Mouse (Mus musculus) limb, embryonic 12.5 days (tissue): ENCODE data around the gene Inpp4a. TPM values are rescaled to one million over a fixed set of nuclear protein-coding genes. Genes with fewer than 3 reads are reported as not detected.

Experiments used
- ATAC-seq: fragments of 200-750 bp; cut with Nextera tagmentation; 2 replicates; pipeline ENCODE4 v1.8.0; 2017; ENCODE audit warnings: low read depth, moderate TSS enrichment; ENCODE audit not compliant: insufficient number of reproducible peaks, insufficient read depth, low FRiP score, low TSS enrichment
- H3K27ac ChIP-seq: fragments of 300-500 bp; sonication (generic); 2 replicates; pipeline ENCODE4 v1.5.1; 2016; ENCODE audit warnings: mild to moderate bottlenecking, moderate library complexity
- H3K27me3 ChIP-seq: fragments of 300-500 bp; sonication (generic); 2 replicates; pipeline ENCODE4 v1.6.1; 2016; ENCODE audit warnings: mild to moderate bottlenecking, moderate library complexity
- H3K36me3 ChIP-seq: fragments of 300-500 bp; sonication (generic); 2 replicates; pipeline ENCODE4 v1.6.1; 2016; ENCODE audit warnings: mild to moderate bottlenecking, moderate library complexity
- H3K4me1 ChIP-seq: fragments of 300-500 bp; sonication (generic); replicated peaks from 2 replicates; pipeline ENCODE4 v1.6.1; 2016
- H3K4me2 ChIP-seq: fragments of 300-500 bp; sonication (generic); 2 replicates; pipeline ENCODE4 v1.6.1; 2016; ENCODE audit warnings: mild to moderate bottlenecking, moderate library complexity
- H3K4me3 ChIP-seq: fragments of 300-500 bp; sonication (generic); replicated peaks from 2 replicates; pipeline ENCODE4 v1.5.1; 2016; ENCODE audit warnings: mild to moderate bottlenecking
- H3K9ac ChIP-seq: fragments of 300-500 bp; sonication (generic); replicated peaks from 2 replicates; pipeline ENCODE4 v1.6.1; 2016; ENCODE audit warnings: mild to moderate bottlenecking, moderate library complexity
- H3K9me3 ChIP-seq: fragments of 300-500 bp; sonication (generic); 2 replicates; pipeline ENCODE4 v1.6.1; 2016; ENCODE audit warnings: mild to moderate bottlenecking, moderate library complexity
- WGBS: fragments of 180-500 bp; shearing (Covaris S2); methylation state at CpG from one replicate; pipeline ENCODE4 v1.1.7; 2016; 5-methylcytosine and 5-hydroxymethylcytosine counted together
- polyA plus RNA-seq: library from polyadenylated mRNA; unstranded; fragments of >200 nt; fragmentation: Nextera tagmentation; extraction: Ambion mirVana; gene quantifications from 2 replicates; pipeline ENCODE4 v1.2.1, GENCODE M21; 2016

The Inpp4a gene
- polyA plus RNA-seq, 1 experiment from 2014 or later = 18.6 TPM

DNA sequence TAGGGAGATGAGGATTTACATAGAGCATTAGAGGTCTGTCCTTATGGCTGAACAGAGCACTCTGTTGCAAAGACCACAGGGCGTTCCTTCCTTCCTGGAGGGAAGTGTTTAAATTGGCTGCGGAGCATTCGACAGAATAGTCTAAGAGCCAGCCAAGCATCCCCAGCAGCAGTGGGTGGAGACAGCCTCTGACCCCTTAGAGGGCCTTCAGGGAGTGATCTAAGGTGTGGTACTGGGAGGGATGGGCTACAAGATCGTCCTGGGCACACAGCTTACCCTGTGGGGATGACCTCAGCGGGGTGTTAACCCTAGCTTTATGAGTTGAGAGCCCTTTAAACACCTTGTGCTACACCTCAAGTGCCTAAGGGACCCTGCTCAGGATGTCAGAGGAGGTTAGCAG, 24.9 kb downstream of the Inpp4a start:
- WGBS = 21% methylated on average over 5 of the region's 5 CpGs
- Histone ChIP-seq H3K27me3 (no peaks in the 10 kb centered on the region), H3K4me1 (peaks cover 8% of the 10 kb centered on the region), H3K27ac (no peak overlapping the region), H3K4me2 (no peak overlapping the region), H3K9me3 (peaks cover 5% of the 10 kb centered on the region; the same call in 1 of the 2 replicates), H3K4me3 (no peak overlapping the region), H3K9ac (no peak overlapping the region), H3K36me3 (no peaks in the 10 kb centered on the region)
- no peak for ATAC-seq

DNA sequence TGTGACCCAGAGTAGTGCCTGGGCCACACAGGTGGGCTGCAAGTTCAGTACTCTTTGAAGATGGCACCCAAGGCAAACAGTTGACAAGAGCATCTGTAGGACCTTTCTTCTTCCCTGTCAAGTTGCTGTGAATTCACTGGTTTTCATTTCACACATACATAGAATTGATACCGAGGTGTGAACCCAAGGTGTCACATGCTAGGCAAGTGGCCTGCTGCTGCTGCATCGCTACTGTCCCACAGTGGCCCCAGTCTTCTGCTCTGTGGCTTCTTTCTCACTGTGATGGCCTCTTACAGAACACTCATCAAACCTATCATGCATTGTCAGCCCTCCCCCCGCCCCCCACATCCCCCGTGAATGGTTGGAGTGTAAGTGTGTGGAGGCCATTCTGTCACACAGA, 27.6 kb downstream of the Inpp4a start:
- H3K4me3 ChIP-seq = no peak overlapping the region
- H3K9me3 ChIP-seq = peaks cover 5% of the 10 kb centered on the region; the same call in 1 of the 2 replicates
- no peak overlapping the region for H3K4me2 ChIP-seq
- no peak overlapping the region for H3K27ac ChIP-seq
- 45% methylated on average over 4 of the region's 4 CpGs for WGBS
- no peaks in the 10 kb centered on the region for H3K36me3 ChIP-seq
- H3K9ac ChIP-seq = no peak overlapping the region
- H3K27me3 ChIP-seq = no peaks in the 10 kb centered on the region
- no peak for ATAC-seq
- peaks cover 8% of the 10 kb centered on the region for H3K4me1 ChIP-seq

DNA sequence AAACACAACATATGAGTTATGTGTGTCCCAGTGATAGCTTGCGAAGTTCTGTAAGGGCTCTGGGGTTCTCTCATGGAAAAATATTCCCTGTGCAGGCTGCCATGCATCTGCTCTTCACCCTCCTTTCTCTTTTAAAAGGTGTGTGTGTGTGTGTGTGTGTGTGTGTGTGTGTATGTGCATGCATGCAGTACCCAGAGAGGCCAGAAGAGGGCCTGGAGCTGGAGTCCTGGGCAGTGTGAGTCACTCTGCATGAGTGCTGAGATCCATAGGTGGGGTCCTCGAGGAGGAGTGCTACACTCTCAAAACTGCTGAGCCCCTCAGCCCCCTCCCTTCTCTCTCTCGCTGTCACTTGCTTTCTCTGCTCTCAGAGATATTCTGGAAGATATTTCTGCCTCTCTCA, 29.5 kb downstream of the Inpp4a start:
- no peaks in the 10 kb centered on the region for H3K36me3 ChIP-seq
- no peaks in the 10 kb centered on the region for H3K27me3 ChIP-seq
- H3K9ac ChIP-seq = no peak overlapping the region
- 90% methylated on average over 3 of the region's 3 CpGs for WGBS
- peaks cover 5% of the 10 kb centered on the region; the same call in 1 of the 2 replicates for H3K9me3 ChIP-seq
- ATAC-seq = no peak
- peaks cover 8% of the 10 kb centered on the region for H3K4me1 ChIP-seq
- no peak overlapping the region for H3K4me2 ChIP-seq
- H3K4me3 ChIP-seq = no peak overlapping the region
- no peak overlapping the region for H3K27ac ChIP-seq

DNA sequence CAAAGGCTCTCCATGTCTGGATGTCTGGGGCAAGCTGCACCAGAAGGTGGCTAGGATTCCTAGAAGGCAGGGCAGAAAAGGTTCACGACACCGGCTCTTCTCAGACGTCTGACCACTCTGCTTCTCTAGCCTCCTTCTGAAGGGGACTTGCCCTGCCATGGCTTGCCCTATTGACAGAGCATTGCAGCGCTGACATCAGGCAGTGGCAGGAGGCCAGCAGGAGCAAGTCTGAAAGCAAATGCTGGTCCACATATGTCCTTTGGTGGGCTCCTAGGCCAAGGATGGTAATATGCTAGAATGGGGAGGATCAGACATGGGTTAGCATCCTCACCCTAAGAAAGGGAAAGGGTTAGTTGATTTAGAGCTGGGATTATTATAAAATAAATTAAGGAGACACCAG, 30.2 kb downstream of the Inpp4a start:
- H3K9me3 ChIP-seq = peaks cover 5% of the 10 kb centered on the region; the same call in 1 of the 2 replicates
- no peak overlapping the region for H3K9ac ChIP-seq
- no peak overlapping the region for H3K4me3 ChIP-seq
- no peaks in the 10 kb centered on the region for H3K27me3 ChIP-seq
- 93% methylated on average over 4 of the region's 4 CpGs for WGBS
- H3K36me3 ChIP-seq = no peaks in the 10 kb centered on the region
- no peak overlapping the region for H3K4me2 ChIP-seq
- no peak for ATAC-seq
- H3K4me1 ChIP-seq = peaks cover 2% of the 10 kb centered on the region
- H3K27ac ChIP-seq = no peak overlapping the region

DNA sequence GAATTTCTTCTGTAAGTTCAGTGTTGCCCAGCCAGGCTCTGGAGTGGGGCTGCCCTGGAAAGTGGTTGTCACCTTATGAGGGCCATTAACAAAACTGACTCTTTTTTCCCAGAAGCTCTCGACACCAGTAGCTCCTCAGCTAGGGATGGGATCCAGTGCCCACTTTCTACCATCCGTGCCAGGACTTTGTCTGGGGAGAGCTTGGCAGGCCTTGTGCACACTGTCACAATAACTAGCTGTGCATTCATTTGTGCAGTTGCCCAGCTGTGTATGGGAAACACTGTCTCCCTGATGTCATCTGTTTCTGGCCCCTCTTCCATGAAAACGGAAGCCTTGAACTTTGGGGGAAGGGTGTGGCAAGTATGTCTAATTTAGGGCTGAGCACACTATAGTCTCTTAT, 33.1 kb downstream of the Inpp4a start:
- H3K4me1 ChIP-seq = peaks cover 4% of the 10 kb centered on the region
- no peak overlapping the region for H3K4me3 ChIP-seq
- 78% methylated on average over 3 of the region's 3 CpGs for WGBS
- H3K9ac ChIP-seq = no peak overlapping the region
- H3K9me3 ChIP-seq = peaks cover 5% of the 10 kb centered on the region; the same call in 1 of the 2 replicates
- H3K27me3 ChIP-seq = no peaks in the 10 kb centered on the region
- H3K27ac ChIP-seq = no peak overlapping the region
- H3K4me2 ChIP-seq = no peak overlapping the region
- ATAC-seq = no peak
- H3K36me3 ChIP-seq = no peaks in the 10 kb centered on the region

DNA sequence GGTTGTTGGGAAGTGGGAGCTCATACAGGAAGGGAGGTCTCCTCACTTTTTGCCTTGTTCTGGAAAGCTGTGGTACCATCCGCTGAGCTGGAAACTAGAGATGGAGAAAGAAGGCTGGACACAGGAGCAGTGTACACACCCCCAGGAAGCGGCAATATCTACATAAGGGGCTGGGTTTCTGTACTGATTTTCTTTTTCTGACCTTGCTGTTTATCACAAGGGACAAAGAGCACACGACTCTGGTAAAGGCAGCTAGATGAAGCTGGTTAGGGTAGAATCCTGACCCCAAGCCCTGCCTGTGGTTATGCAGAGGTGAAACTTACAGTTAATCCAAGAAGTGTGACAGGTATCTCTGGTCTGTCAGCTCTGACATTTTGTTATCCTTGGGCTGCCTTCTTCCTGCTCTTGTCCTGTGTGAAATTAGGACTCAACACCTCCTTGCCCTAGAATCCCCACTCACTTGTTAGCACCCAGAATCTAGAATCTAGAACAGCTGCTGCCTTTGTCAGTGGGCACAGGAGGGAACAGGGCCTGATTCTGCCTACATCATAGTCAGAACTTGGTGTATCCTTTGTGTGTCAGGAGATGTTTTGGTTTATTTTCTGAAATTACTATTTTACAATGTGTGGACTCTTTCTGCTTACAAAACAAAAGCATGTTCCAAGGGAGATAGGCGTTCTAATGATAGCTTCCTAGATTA, 34.2 kb downstream of the Inpp4a start:
- WGBS = 91% methylated on average over 4 of the region's 4 CpGs

DNA sequence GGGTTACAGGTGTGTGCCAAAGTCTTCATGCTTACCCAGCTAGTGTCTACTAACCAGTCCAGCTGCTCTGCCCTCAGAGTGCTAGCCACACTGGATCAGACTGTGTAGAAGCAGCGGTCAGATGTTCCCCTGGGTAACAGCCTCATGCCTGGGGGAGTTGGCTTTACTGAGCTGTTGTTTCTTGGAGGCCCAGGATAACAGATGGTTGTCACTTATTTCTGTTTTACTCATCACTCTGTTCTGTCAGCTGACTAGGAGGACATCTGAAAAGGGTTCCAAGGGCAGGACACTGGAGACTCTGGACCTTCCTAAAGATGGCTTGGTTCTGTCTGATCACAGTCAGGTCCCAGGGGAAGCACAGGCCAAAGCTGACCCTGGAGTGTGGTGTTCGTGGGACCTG, 36.4 kb downstream of the Inpp4a start:
- H3K36me3 ChIP-seq = no peaks in the 10 kb centered on the region
- ATAC-seq = no peak
- H3K4me1 ChIP-seq = peaks cover 4% of the 10 kb centered on the region
- H3K4me3 ChIP-seq = no peak overlapping the region
- no peaks in the 10 kb centered on the region for H3K9me3 ChIP-seq
- no peak overlapping the region for H3K9ac ChIP-seq
- H3K27me3 ChIP-seq = no peaks in the 10 kb centered on the region
- H3K27ac ChIP-seq = no peak overlapping the region
- no peak overlapping the region for H3K4me2 ChIP-seq
- 79% methylated on average over 2 of the region's 2 CpGs for WGBS

More for the DNA sequence above, 34.2 kb downstream of the Inpp4a start:
- Histone ChIP-seq H3K4me2 (no peak overlapping the region), H3K9ac (no peak overlapping the region), H3K4me1 (peaks cover 4% of the 10 kb centered on the region), H3K36me3 (no peaks in the 10 kb centered on the region), H3K4me3 (no peak overlapping the region), H3K27ac (no peak overlapping the region), H3K9me3 (peaks cover 3% of the 10 kb centered on the region; the same call in 1 of the 2 replicates), H3K27me3 (no peaks in the 10 kb centered on the region)
- no peak for ATAC-seq

DNA sequence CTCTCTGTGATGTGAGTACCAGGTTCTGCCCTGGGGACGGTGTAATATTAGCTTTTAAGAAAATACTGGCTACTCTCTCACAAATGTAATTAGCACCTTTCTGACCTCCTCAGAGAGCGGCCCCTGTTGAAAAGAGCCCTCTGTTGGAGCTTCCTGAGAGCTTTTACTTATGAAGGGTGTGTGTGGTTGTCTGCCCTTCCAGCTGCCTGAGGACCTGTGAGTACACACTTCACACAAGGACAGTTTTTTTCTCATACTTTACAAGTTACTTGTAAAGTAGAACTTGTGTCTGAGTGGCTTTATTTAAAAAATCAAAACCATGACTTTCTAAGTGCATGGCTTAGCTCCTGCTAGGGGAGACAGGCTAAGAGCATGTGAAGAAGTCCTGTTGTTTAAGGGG, 37.1 kb downstream of the Inpp4a start:
- 28% methylated on average over 2 of the region's 2 CpGs for WGBS
- H3K27me3 ChIP-seq = no peaks in the 10 kb centered on the region
- peaks cover 4% of the 10 kb centered on the region for H3K4me1 ChIP-seq
- H3K4me3 ChIP-seq = no peak overlapping the region
- H3K4me2 ChIP-seq = no peak overlapping the region
- H3K9ac ChIP-seq = no peak overlapping the region
- no peaks in the 10 kb centered on the region for H3K36me3 ChIP-seq
- no peaks in the 10 kb centered on the region for H3K9me3 ChIP-seq
- ATAC-seq = no peak
- H3K27ac ChIP-seq = no peak overlapping the region

DNA sequence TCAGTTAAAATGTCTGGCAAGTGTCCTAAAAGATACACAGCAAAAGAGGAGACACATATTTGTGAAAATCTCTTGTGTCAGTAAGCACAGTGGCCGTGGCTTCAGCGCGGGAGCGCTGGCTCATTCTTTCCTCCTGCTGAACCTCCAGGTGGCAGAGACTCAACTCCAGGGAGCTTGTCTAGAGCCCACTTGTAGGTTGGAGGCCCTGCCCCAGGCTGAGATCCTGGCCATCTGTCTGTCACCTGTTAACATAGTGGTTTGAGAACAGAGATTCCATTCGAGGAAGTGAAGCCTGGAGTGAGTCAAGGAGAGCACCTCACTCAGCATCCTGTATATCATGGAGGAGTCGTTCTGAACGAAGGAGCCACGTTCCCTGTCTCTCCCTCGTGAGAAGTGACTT, 37.6 kb downstream of the Inpp4a start:
- Histone ChIP-seq H3K27ac (no peak overlapping the region), H3K9ac (no peak overlapping the region), H3K27me3 (no peaks in the 10 kb centered on the region), H3K36me3 (no peaks in the 10 kb centered on the region), H3K4me3 (no peak overlapping the region), H3K9me3 (no peaks in the 10 kb centered on the region), H3K4me2 (no peak overlapping the region), H3K4me1 (peaks cover 4% of the 10 kb centered on the region)
- WGBS = 71% methylated on average over 9 of the region's 9 CpGs
- no peak for ATAC-seq

DNA sequence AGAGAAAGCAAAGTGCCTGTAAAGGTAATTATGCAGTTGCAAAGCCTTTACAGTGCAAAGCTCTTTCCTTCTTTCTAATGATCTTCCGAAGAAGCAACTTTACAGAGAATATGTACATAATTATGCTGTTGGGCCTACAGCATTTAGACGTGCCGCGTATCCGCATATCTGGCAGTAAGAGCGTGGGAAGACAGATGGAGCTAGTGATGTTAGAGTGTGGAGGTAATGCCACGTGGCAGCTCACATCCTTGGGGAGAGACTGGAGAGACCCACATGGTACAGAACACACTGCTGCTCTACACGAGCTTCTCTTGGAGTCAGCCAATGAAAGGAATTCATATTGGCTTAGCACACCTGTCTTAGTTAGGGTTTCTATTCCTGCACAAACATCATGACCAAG, 39.5 kb downstream of the Inpp4a start:
- no peaks in the 10 kb centered on the region for H3K27me3 ChIP-seq
- WGBS = 89% methylated on average over 8 of the region's 8 CpGs
- no peaks in the 10 kb centered on the region for H3K36me3 ChIP-seq
- ATAC-seq = no peak
- no peak overlapping the region for H3K27ac ChIP-seq
- H3K9ac ChIP-seq = no peak overlapping the region
- no peaks in the 10 kb centered on the region for H3K9me3 ChIP-seq
- peaks cover 4% of the 10 kb centered on the region for H3K4me1 ChIP-seq
- no peak overlapping the region for H3K4me3 ChIP-seq
- H3K4me2 ChIP-seq = no peak overlapping the region

DNA sequence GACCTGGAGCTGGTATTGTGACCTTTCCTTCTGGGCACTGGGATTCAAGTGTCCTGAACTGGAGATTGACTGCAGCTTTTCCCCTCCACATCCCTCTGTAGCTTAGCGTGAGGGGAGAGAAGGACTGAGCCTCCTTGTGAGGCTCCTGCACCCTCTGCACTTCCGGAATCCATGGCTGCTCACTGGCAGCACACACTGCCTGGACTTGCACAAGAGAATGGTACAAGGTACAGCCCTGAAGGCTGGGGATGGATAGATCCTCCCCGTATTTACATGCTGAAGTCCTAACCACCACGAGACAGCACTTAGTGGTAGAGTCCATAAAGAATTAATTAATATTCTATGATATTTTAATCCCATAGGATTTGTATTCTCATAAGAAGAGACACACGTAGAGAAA, 41.7 kb downstream of the Inpp4a start:
- Histone ChIP-seq H3K36me3 (no peaks in the 10 kb centered on the region), H3K27me3 (no peaks in the 10 kb centered on the region), H3K4me3 (no peak overlapping the region), H3K9ac (no peak overlapping the region), H3K4me2 (no peak overlapping the region), H3K27ac (no peak overlapping the region), H3K4me1 (peaks cover 4% of the 10 kb centered on the region), H3K9me3 (no peaks in the 10 kb centered on the region)
- WGBS = 76% methylated on average over 5 of the region's 5 CpGs
- no peak for ATAC-seq

DNA sequence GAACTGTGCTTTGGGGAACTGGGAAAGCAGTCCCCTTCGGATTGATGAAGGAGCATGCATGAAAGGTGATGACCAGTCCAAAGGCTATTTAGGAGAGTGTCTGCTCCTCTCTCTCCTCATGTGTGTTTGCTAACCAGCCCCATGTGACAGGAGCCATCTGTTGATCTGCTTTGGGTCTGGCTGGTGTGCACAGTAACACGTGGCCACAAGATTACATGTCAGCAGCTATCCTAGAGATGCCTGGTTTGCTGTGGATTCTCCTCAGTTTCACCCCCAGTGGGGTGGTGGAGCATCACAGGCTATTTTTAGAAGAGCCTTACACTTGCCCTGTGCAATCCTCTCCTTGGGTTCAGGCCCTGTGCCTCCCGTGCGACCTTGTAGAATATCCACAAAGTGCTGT, 42.2 kb downstream of the Inpp4a start:
- H3K27me3 ChIP-seq = no peaks in the 10 kb centered on the region
- no peak overlapping the region for H3K4me3 ChIP-seq
- no peak for ATAC-seq
- H3K4me2 ChIP-seq = no peak overlapping the region
- no peak overlapping the region for H3K27ac ChIP-seq
- H3K36me3 ChIP-seq = no peaks in the 10 kb centered on the region
- H3K9me3 ChIP-seq = no peaks in the 10 kb centered on the region
- peaks cover 4% of the 10 kb centered on the region for H3K4me1 ChIP-seq
- H3K9ac ChIP-seq = no peak overlapping the region
- 83% methylated on average over 4 of the region's 4 CpGs for WGBS
